ENCODE assay signal across 19 mouse cellular contexts in genomic region chr5:101667263-101667990, GRCm38 (mm10). TPM values are rescaled to one million over a fixed set of nuclear protein-coding genes. Genes with fewer than 3 reads are reported as not detected.
DNase-seq lines count a peak whose midpoint lies in the region; ATAC-seq and TF ChIP-seq lines count a peak whose summit lies in the region.
"Had no signal": no experiment of that assay in that cellular context is flagged by ENCODE, and none has a peak within 500 bp of the region (broad histone marks: within the 10 kb centered on the region; RNA-seq: fewer than 3 reads in every experiment).

No protein-coding gene starts in this region.

- peaks cover 82% of the 10 kb centered on the region for H3K27me3 ChIP-seq in E14TG2a.4 (ENCODE audit: insufficient read depth, low read length)
- H3K27me3 ChIP-seq in hindbrain, embryonic 12.5 days = peaks cover 83% of the 10 kb centered on the region
- H3K27me3 ChIP-seq in neural tube, embryonic 11.5 days (ENCODE audit: control insufficient read depth, insufficient read depth, low read length) = peaks cover 80% of the 10 kb centered on the region

- H3K4me2 ChIP-seq in hindbrain, embryonic 12.5 days (replicated peaks) = peak overlapping the region; percentile 38; the same call in 1 of the 2 replicates
- H3K4me2 ChIP-seq in neural tube, embryonic 11.5 days (ENCODE audit: low read depth) = peak overlapping the region; percentile 25
- H3K4me2 ChIP-seq: intestine, embryonic 15.5 days; liver, embryonic 13.5 days had no signal

- no peak overlapping the region for H3K9ac ChIP-seq in hindbrain, embryonic 12.5 days
- no peak overlapping the region for H3K9ac ChIP-seq in neural tube, embryonic 11.5 days (ENCODE audit: low read length)
- H3K9ac ChIP-seq: intestine, embryonic 15.5 days; liver, embryonic 13.5 days had no signal

- intact Hi-C loops in heart, postnatal 25 days (cut with DNase I) = loop anchor here (10.0 kb wide), 1 partner anchor 843 kb away; the partner anchor contains the start of gene Abraxas1

- no peak overlapping the region for H3K27ac ChIP-seq in hindbrain, embryonic 12.5 days
- no peak overlapping the region for H3K27ac ChIP-seq in neural tube, embryonic 11.5 days (ENCODE audit: low read depth, low read length)
- H3K27ac ChIP-seq: heart, adult 2 months; intestine, embryonic 15.5 days; kidney, postnatal 0 days; liver, embryonic 13.5 days had no signal

- no peaks in the 10 kb centered on the region for H3K36me3 ChIP-seq in E14TG2a.4 (ENCODE audit: insufficient read depth, low read length)
- H3K36me3 ChIP-seq in hindbrain, embryonic 12.5 days = no peaks in the 10 kb centered on the region
- no peaks in the 10 kb centered on the region for H3K36me3 ChIP-seq in neural tube, embryonic 11.5 days (ENCODE audit: control insufficient read depth, insufficient read depth, low read length)
- H3K36me3 ChIP-seq: intestine, embryonic 15.5 days; liver, embryonic 13.5 days had no signal

- H3K9me3 ChIP-seq in E14TG2a.4 (ENCODE audit: low read length) = no peaks in the 10 kb centered on the region
- H3K9me3 ChIP-seq in hindbrain, embryonic 12.5 days (replicated peaks) = no peaks in the 10 kb centered on the region
- H3K9me3 ChIP-seq in neural tube, embryonic 11.5 days (ENCODE audit: control insufficient read depth, low read length) = no peaks in the 10 kb centered on the region
- H3K9me3 ChIP-seq: intestine, embryonic 15.5 days; liver, embryonic 13.5 days had no signal

- peaks cover 28% of the 10 kb centered on the region for H3K4me1 ChIP-seq in E14TG2a.4 (replicated peaks; ENCODE audit: low read depth, low read length)
- H3K4me1 ChIP-seq in hindbrain, embryonic 12.5 days = peaks cover 22% of the 10 kb centered on the region
- H3K4me1 ChIP-seq in neural tube, embryonic 11.5 days (ENCODE audit: control insufficient read depth, insufficient read depth, low read length) = peaks cover 12% of the 10 kb centered on the region

- WGBS in hindbrain, embryonic 12.5 days = under 1% methylated on average over 19 of the region's 19 CpGs
- under 1% methylated on average over 19 of the region's 19 CpGs for WGBS in neural tube, embryonic 11.5 days

- peak; percentile 80 for DNase-seq in heart, adult 11 months
- no peak for DNase-seq in heart, postnatal 25 days (ENCODE audit: low spot score)
- no peak for DNase-seq in neural tube, embryonic 11.5 days (ENCODE audit: low spot score)
- DNase-seq in thymus, postnatal 14 days = no peak
- DNase-seq: B cell, adult 2 months; cerebellum, adult 11 months; heart, adult 2 months; left cerebral cortex, postnatal 4 days; liver, embryonic 13.5 days; thymus, postnatal 4 days had no signal

- H3K4me3 ChIP-seq in E14TG2a.4 (replicated peaks; ENCODE audit: low read length) = 0 out of 2 replicates have a peak overlapping the region, but pooled peaks have one; percentile 3
- H3K4me3 ChIP-seq in hindbrain, embryonic 12.5 days = peak overlapping the region; percentile 21; the same call in 1 of the 2 replicates
- no peak overlapping the region for H3K4me3 ChIP-seq in neural tube, embryonic 11.5 days (ENCODE audit: low read depth, low read length)
- H3K4me3 ChIP-seq: heart, adult 2 months; intestine, embryonic 15.5 days; liver, embryonic 13.5 days; myocyte had no signal

- ATAC-seq in hindbrain, embryonic 12.5 days (ENCODE audit: low FRiP score) = no peak
- no peak for ATAC-seq in neural tube, embryonic 11.5 days (ENCODE audit: insufficient read depth, low FRiP score, low TSS enrichment)
- no peak for ATAC-seq in erythroid progenitor cell, adult 5-6 weeks (replicated peaks; ENCODE audit: low FRiP score, poor library complexity, severe bottlenecking)
- ATAC-seq: intestine, embryonic 15.5 days had no signal

- no peak for TF ChIP-seq CTCF in E14TG2a.4 (conservative IDR thresholded peaks at IDR 0.05; ENCODE audit: low read length)

RNA-seq across cellular contexts. Expression of gene Nkx6-1, which starts 2.6 kb away (rescaled TPM):
- under 1 TPM; 0.10 to 0.14 TPM for total RNA-seq in heart, postnatal 25 days (2021)
- 18.4 and 18.9 TPM in 2 replicates for polyA plus RNA-seq in hindbrain, embryonic 12.5 days (2016; fragmentation: Nextera tagmentation; extraction: Ambion mirVana)
- polyA plus RNA-seq in neural tube, embryonic 11.5 days (2014; fragmentation: Nextera tagmentation; extraction: Ambion mirVana) = 7.4 and 7.5 TPM in 2 replicates
- total RNA-seq in erythroid progenitor cell, adult 5-6 weeks (2015; ENCODE audit: low replicate concordance) = not detected in 2 replicates
- total RNA-seq in erythroid progenitor cell, adult 5-6 weeks (2017; ENCODE audit: low replicate concordance) = not detected in 2 replicates
- total RNA-seq: gastrocnemius, adult 8-10 months; megakaryocyte progenitor cell, adult 5-6 weeks had no signal
- polyA plus RNA-seq: myocyte; small intestine, adult 2 months had no signal
